Mouse (Mus musculus) layer of hippocampus, postnatal 36 days (tissue): Measurements from ENCODE around the gene Arsk. TPM values are rescaled to one million over a fixed set of nuclear protein-coding genes. Genes with fewer than 3 reads are reported as not detected.
A peak's percentile ranks its signal among the peaks of the same experiment; 100 is the strongest.

Experiments
- DNase-seq, 2 experiments: peaks; one replicate each; pipeline ENCODE4 v3.0.0; 2022
- total RNA-seq, 2 experiments: library from RNA; stranded (reverse); gene quantifications; 2 replicates each; pipeline ENCODE4 v1.2.3; 2021

Arsk gene
- total RNA-seq, 2 experiments from 2014 or later: 5.1 to 6.8 TPM

- no peak for DNase-seq
Measured at GRCm38 (mm10) chr13:76021782-76022181, 76.7 kb downstream of the Arsk start.

DNA sequence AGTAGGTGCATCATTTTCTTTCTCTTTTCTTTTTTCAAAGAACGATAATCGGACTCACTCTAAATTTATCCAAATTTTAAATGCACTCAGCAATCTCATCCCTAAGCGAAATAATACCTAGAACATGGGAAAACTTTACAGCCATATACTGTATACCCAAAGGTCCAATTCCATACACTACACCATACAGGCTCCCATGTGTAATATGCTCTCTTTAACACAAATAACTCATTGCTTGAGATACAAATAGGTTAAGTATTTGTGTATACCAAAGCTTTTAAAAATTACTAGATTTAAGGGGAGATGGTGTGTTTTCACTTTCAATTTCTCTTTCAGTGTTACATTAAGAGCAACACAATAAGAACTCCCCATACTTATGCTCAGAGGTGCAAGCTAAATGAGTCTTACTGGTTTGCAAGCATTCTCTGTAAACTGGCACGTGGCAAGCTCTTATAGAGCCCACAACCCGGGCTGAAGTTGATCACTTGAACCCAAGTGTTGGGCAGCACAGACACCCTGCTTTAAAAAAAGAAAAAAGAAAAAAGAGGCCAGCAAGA lies 79.5 kb downstream of the Arsk start:
- DNase-seq: no peak

- DNase-seq: peak; percentile 96 to 98
Measured at GRCm38 (mm10) chr13:76017974-76018843, 80.3 kb downstream of the Arsk start, which contains the start of gene Rfesd. Gene Rfesd (minus strand): TSS chr13:76018719.

GRCm38 (mm10) chr13:76017465-76017864 lies 81.0 kb downstream of the Arsk start:
- no peak for DNase-seq

- DNase-seq: no peak
Measured at GRCm38 (mm10) chr13:76014511-76014910, 83.9 kb downstream of the Arsk start.

Other genes with a start within 250 kb of the Arsk start
- gene Rhobtb3, start 154.7 kb downstream of the Arsk start, total RNA-seq: 10 to 100 TPM; 16.7 to 17.7 TPM
- not detected for gene Spata9, start 131.5 kb downstream of the Arsk start, total RNA-seq
- gene Rfesd, start 79.9 kb downstream of the Arsk start, total RNA-seq: 10 to 100 TPM; 15.8 to 20.8 TPM
- 1 to 10 TPM; 1.6 to 2.4 TPM for gene Gpr150, start 41.7 kb downstream of the Arsk start, total RNA-seq
- 10 to 100 TPM; 20.9 to 24.4 TPM for gene Ttc37, start 74 bp upstream of the Arsk start, total RNA-seq
- gene Fam81b, start 206.4 kb upstream of the Arsk start, total RNA-seq: not detected